Mouse (Mus musculus) cerebellum, adult 2 months (tissue): ENCODE measurements around the gene Dicer1. TPM values are rescaled to one million over a fixed set of nuclear protein-coding genes. Genes with fewer than 3 reads are reported as not detected.

Source experiments
- DNase-seq, 2 experiments: peaks; one replicate each; pipeline ENCODE4 v3.0.0; 2021
- H3K27ac ChIP-seq: fragments of 200-500 bp; 2 replicates; pipeline ENCODE4 v1.5.1; 2012; ENCODE audit warnings: low read length, control low read depth, inconsistent platforms; ENCODE audit not compliant: insufficient read depth
- H3K27me3 ChIP-seq: fragments of 200-500 bp; 2 replicates; pipeline ENCODE4 v1.6.1; 2012; ENCODE audit warnings: inconsistent platforms, mild to moderate bottlenecking, low read length, moderate library complexity; ENCODE audit not compliant: control insufficient read depth, insufficient read depth
- H3K4me1 ChIP-seq: fragments of 200-500 bp; 2 replicates; pipeline ENCODE4 v1.6.1; 2011; ENCODE audit warnings: low read length; ENCODE audit not compliant: control insufficient read depth, insufficient read depth
- H3K4me3 ChIP-seq: fragments of 200-500 bp; replicated peaks from 2 replicates; pipeline ENCODE3; 2011; ENCODE audit warnings: mild to moderate bottlenecking, low read depth, low read length, control low read depth; ENCODE audit not compliant: insufficient read depth
- CTCF ChIP-seq: fragments of 200-500 bp; IDR thresholded peaks from 2 replicates; pipeline ENCODE4 v1.5.1; 2011; ENCODE audit warnings: low read depth, mild to moderate bottlenecking, control low read depth, low read length, moderate library complexity, borderline replicate concordance; ENCODE audit not compliant: insufficient read depth
- POLR2A ChIP-seq: fragments of 200-500 bp; IDR thresholded peaks from 2 replicates; pipeline ENCODE4 v1.6.1; 2011; ENCODE audit warnings: low read length, control low read depth, borderline replicate concordance; ENCODE audit not compliant: insufficient read depth
- WGBS: fragments of 180-500 bp; shearing (Covaris S2); methylation state at CpG from one replicate; pipeline ENCODE4 v1.1.7; 2018; 5-methylcytosine and 5-hydroxymethylcytosine counted together
- polyA plus RNA-seq: library from polyadenylated mRNA; depleted of rRNA; stranded (reverse); fragments of >200 nt; gene quantifications from 2 replicates; pipeline ENCODE4 v1.2.3, GENCODE M21; 2012

Dicer1 gene
- polyA plus RNA-seq, 1 experiment, result 22.0 TPM

- TF ChIP-seq POLR2A, result no peak
- TF ChIP-seq CTCF, result no peak
- no peak for DNase-seq
- Histone ChIP-seq H3K27ac (no peak overlapping the region), H3K27me3 (no peaks in the 10 kb centered on the region), H3K4me1 (no peaks in the 10 kb centered on the region), H3K4me3 (no peak overlapping the region)
- WGBS, result 35% methylated on average over 10 of the region's 10 CpGs
These were observed 79.3 kb downstream of the Dicer1 start for GRCm38 (mm10) chr12:104672406-104672805.

DNA sequence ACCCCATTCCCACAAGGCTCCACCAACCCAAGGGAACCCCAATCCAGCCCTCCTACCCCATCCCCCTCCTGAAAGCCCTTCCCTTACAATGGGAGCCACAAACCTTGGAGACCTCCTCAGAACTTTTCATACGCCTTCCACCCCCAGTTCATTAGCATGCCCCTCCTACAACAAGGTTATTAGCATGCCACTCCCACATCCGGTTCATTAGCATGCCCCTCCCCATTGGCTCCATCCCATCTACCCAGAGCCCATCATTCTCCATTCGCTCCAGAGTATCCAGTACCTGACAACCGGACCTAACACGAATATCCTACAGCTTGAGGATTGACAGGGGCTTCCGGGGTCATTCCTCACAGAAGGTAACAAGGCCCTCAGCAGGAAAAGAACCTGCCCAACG, 83.9 kb downstream of the Dicer1 start:
- 84% methylated on average over 7 of the region's 7 CpGs for WGBS
- no peak overlapping the region for H3K27ac ChIP-seq
- TF ChIP-seq POLR2A (no peak), CTCF (no peak)
- H3K4me3 ChIP-seq, result no peak overlapping the region
- no peaks in the 10 kb centered on the region for H3K27me3 ChIP-seq
- DNase-seq, result no peak
- H3K4me1 ChIP-seq, result no peaks in the 10 kb centered on the region

DNA sequence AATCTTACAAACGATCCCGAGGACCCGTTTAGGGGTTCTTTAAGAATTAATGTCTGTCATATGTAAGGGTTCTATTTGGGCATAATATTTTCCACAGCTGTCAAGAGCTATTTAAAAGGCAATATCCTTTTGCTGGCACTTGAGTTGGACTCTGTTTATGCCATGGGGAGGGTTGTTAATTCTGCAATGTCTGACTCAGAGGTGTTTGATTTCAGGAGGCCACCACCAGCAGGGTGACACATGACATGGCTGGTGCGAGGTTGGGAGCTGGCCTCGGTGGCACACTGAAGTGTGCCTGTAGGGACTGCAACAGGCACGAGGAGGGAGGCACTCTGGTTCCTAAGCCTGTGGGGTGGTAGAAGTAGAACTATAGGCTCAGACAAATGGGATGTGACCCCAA, 85.8 kb downstream of the Dicer1 start:
- TF ChIP-seq POLR2A (no peak), CTCF (no peak)
- H3K27me3 ChIP-seq, result no peaks in the 10 kb centered on the region
- H3K4me3 ChIP-seq, result no peak overlapping the region
- no peak overlapping the region for H3K27ac ChIP-seq
- WGBS, result 69% methylated on average over 6 of the region's 6 CpGs
- no peaks in the 10 kb centered on the region for H3K4me1 ChIP-seq
- DNase-seq, result no peak

- Histone ChIP-seq H3K27ac (no peak overlapping the region), H3K27me3 (no peaks in the 10 kb centered on the region), H3K4me3 (no peak overlapping the region), H3K4me1 (no peaks in the 10 kb centered on the region)
- TF ChIP-seq CTCF (no peak), POLR2A (no peak)
- DNase-seq, result no peak
- WGBS, result 72% methylated on average over 9 of the region's 9 CpGs
These were observed 86.2 kb downstream of the Dicer1 start for GRCm38 (mm10) chr12:104665521-104665920.

- H3K27me3 ChIP-seq, result no peaks in the 10 kb centered on the region
- H3K4me1 ChIP-seq, result no peaks in the 10 kb centered on the region
- no peak overlapping the region for H3K4me3 ChIP-seq
- WGBS, result 90% methylated on average over 2 of the region's 2 CpGs
- H3K27ac ChIP-seq, result no peak overlapping the region
- no peak for TF ChIP-seq POLR2A
- no peak for TF ChIP-seq CTCF
- DNase-seq, result no peak
These were observed 95.6 kb downstream of the Dicer1 start for GRCm38 (mm10) chr12:104656146-104656545.

GRCm38 (mm10) chr12:104655006-104655405, 96.7 kb downstream of the Dicer1 start:
- WGBS, result 28% methylated on average over 1 of the region's 1 CpGs
- Histone ChIP-seq H3K27ac (no peak overlapping the region), H3K4me3 (no peak overlapping the region), H3K27me3 (no peaks in the 10 kb centered on the region; the same call in 1 of the 2 replicates), H3K4me1 (no peaks in the 10 kb centered on the region)
- DNase-seq, result no peak
- TF ChIP-seq POLR2A, result no peak
- TF ChIP-seq CTCF, result no peak

DNA sequence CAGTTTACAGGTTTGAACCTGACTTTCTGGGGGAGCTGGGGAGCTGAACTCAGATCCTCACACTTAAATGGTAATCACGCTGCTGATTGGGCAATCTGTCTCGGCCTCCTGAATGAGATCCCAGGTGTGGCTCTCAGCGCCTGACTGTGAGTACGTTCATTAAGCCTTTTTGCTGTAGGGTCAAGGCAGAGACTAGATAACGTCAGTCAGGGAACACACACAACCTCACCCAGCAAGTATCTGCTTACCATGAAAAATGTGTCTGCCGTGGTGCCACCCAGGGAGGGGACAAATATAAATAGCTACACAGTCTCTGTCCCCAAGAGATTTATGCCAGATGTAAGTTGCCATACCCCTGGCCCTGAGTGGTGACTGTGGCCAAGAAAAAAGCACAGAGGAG, 99.7 kb downstream of the Dicer1 start:
- Histone ChIP-seq H3K4me3 (no peak overlapping the region), H3K27me3 (no peaks in the 10 kb centered on the region; the same call in 1 of the 2 replicates), H3K4me1 (no peaks in the 10 kb centered on the region), H3K27ac (no peak overlapping the region)
- no peak for DNase-seq
- TF ChIP-seq POLR2A (no peak), CTCF (no peak)
- 75% methylated on average over 6 of the region's 6 CpGs for WGBS

- Histone ChIP-seq H3K27me3 (no peaks in the 10 kb centered on the region; the same call in 1 of the 2 replicates), H3K27ac (no peak overlapping the region), H3K4me3 (no peak overlapping the region), H3K4me1 (no peaks in the 10 kb centered on the region)
- 10% methylated on average over 6 of the region's 6 CpGs for WGBS
- TF ChIP-seq POLR2A (no peak), CTCF (no peak)
- no peak for DNase-seq
These were observed 100.5 kb downstream of the Dicer1 start for GRCm38 (mm10) chr12:104651269-104651668.
